Mouse (Mus musculus) erythroblast, adult 5-6 weeks (primary cell): ENCODE results near the gene Kazald1. TPM values are rescaled to one million over a fixed set of nuclear protein-coding genes. Genes with fewer than 3 reads are reported as not detected.
A peak's percentile ranks its signal among the peaks of the same experiment; 100 is the strongest.

Experiments
- ATAC-seq: replicated peaks from 2 replicates; pipeline ENCODE4 v1.8.0; 2016; ENCODE audit warnings: moderate number of reproducible peaks, mild to moderate bottlenecking, moderate TSS enrichment, inconsistent platforms; ENCODE audit not compliant: poor library complexity, low FRiP score, severe bottlenecking
- total RNA-seq, 2 experiments: library from RNA; stranded (forward) in 1 of 2; stranded (reverse) in 1 of 2; fragments of 150-400 nt in 1 of 2; fragments of 200-764, 138-1000 nt in 1 of 2; gene quantifications; 2 replicates each; pipeline versions ENCODE4 v1.2.3 to v1.2.4; 2015 to 2017; ENCODE audit warnings: low replicate concordance in 2 of 2

Gene Kazald1
- total RNA-seq, 2 experiments from 2014 or later, result not detected

GRCm38 (mm10) chr19:45047417-45047934 lies 27.6 kb upstream of the Kazald1 start, which contains the start of gene Sfxn3:
Gene Sfxn3 (plus strand): TSS chr19:45047503.
- peak; percentile 92 for ATAC-seq

- peak; percentile 50 for ATAC-seq
Measured at GRCm38 (mm10) chr19:45047935-45048643, 27.0 kb upstream of the Kazald1 start.

- ATAC-seq, result no peak
Measured at GRCm38 (mm10) chr19:45048644-45049365, 26.2 kb upstream of the Kazald1 start.

- no peak for ATAC-seq
Measured at GRCm38 (mm10) chr19:45049523-45049922, 25.5 kb upstream of the Kazald1 start.

GRCm38 (mm10) chr19:45053451-45053850 lies 21.6 kb upstream of the Kazald1 start:
- no peak for ATAC-seq

- no peak for ATAC-seq
Measured at GRCm38 (mm10) chr19:45054892-45055690, 19.9 kb upstream of the Kazald1 start.

GRCm38 (mm10) chr19:45056364-45056763 lies 18.7 kb upstream of the Kazald1 start:
- no peak for ATAC-seq

GRCm38 (mm10) chr19:45056908-45057698 lies 17.9 kb upstream of the Kazald1 start:
- ATAC-seq, result no peak

- ATAC-seq, result no peak
Measured at GRCm38 (mm10) chr19:45057724-45058112, 17.3 kb upstream of the Kazald1 start.

- ATAC-seq, result peak; percentile 93
Measured at GRCm38 (mm10) chr19:45058113-45058839, 16.8 kb upstream of the Kazald1 start.

GRCm38 (mm10) chr19:45058841-45059240 lies 16.2 kb upstream of the Kazald1 start:
- ATAC-seq, result peak; percentile 63

GRCm38 (mm10) chr19:45063565-45064292 lies 11.3 kb upstream of the Kazald1 start:
- ATAC-seq, result peak; percentile 48

- ATAC-seq, result no peak
Measured at GRCm38 (mm10) chr19:45065226-45065625, 9.8 kb upstream of the Kazald1 start.

- ATAC-seq, result no peak
Measured at GRCm38 (mm10) chr19:45067170-45067569, 7.9 kb upstream of the Kazald1 start.

GRCm38 (mm10) chr19:45067758-45068510 lies 7.1 kb upstream of the Kazald1 start:
- ATAC-seq, result no peak

- ATAC-seq, result peak; percentile 66
Measured at GRCm38 (mm10) chr19:45073871-45074542, 1.0 kb upstream of the Kazald1 start.
